Mouse (Mus musculus) liver, adult 2 months (tissue): ENCODE results near the gene Bak1. TPM values are rescaled to one million over a fixed set of nuclear protein-coding genes. Genes with fewer than 3 reads are reported as not detected.
A peak's percentile ranks its signal among the peaks of the same experiment; 100 is the strongest.

Source experiments
- DNase-seq: peaks from one replicate; pipeline ENCODE4 v3.0.0-alpha.2; 2011; ENCODE audit warnings: low read depth, low spot score; ENCODE audit errors: extremely low read depth
- H3K27ac ChIP-seq: fragments of 200-500 bp; replicated peaks from 2 replicates; pipeline ENCODE4 v1.5.1; 2012; ENCODE audit warnings: low read depth, mild to moderate bottlenecking, control low read depth, inconsistent platforms, low read length; ENCODE audit not compliant: insufficient read depth
- H3K27me3 ChIP-seq: fragments of 200-500 bp; 2 replicates; pipeline ENCODE4 v1.6.1; 2012; ENCODE audit warnings: mild to moderate bottlenecking, moderate library complexity, low read length, inconsistent platforms; ENCODE audit not compliant: control insufficient read depth, insufficient read depth
- H3K36me3 ChIP-seq: fragments of 200-500 bp; 2 replicates; pipeline ENCODE4 v1.6.1; 2012; ENCODE audit warnings: low read length, inconsistent platforms; ENCODE audit not compliant: control insufficient read depth, insufficient read depth
- H3K4me1 ChIP-seq: fragments of 200-500 bp; 2 replicates; pipeline ENCODE4 v1.6.1; 2011; ENCODE audit warnings: low read length; ENCODE audit not compliant: control insufficient read depth, insufficient read depth
- H3K4me3 ChIP-seq: fragments of 200-500 bp; 2 replicates; pipeline ENCODE4 v1.5.1; 2011; ENCODE audit warnings: low read depth, mild to moderate bottlenecking, control low read depth, low read length, moderate library complexity; ENCODE audit not compliant: insufficient read depth
- H3K79me2 ChIP-seq: fragments of 200-500 bp; 2 replicates; pipeline ENCODE4 v1.6.1; 2012; ENCODE audit warnings: inconsistent platforms, mild to moderate bottlenecking, low read length, moderate library complexity; ENCODE audit not compliant: control insufficient read depth, insufficient read depth
- H3K9ac ChIP-seq: fragments of 200-500 bp; 2 replicates; pipeline ENCODE4 v1.6.1; 2012; ENCODE audit warnings: low read depth, mild to moderate bottlenecking, control low read depth, inconsistent platforms, low read length
- CTCF ChIP-seq: fragments of 200-500 bp; IDR thresholded peaks from 2 replicates; pipeline ENCODE4 v1.5.1; 2011; ENCODE audit warnings: low read depth, low read length, control low read depth
- POLR2A ChIP-seq: fragments of 200-500 bp; IDR thresholded peaks from 2 replicates; pipeline ENCODE4 v1.6.1; 2011; ENCODE audit warnings: low read length, control low read depth; ENCODE audit not compliant: insufficient read depth; ENCODE audit errors: extremely low read depth
- WGBS: fragments of 180-500 bp; shearing (Covaris S2); methylation state at CpG from one replicate; pipeline ENCODE4 v1.1.7; 2018; 5-methylcytosine and 5-hydroxymethylcytosine counted together
- polyA plus RNA-seq: library from polyadenylated mRNA; depleted of rRNA; stranded (reverse); fragments of >200 nt; gene quantifications from 2 replicates; pipeline ENCODE4 v1.2.3, GENCODE M21; 2012
- total RNA-seq: library from RNA; depleted of rRNA; stranded (reverse); fragments of >200 nt; gene quantifications from 2 replicates; pipeline ENCODE4 v1.2.3, GENCODE M21; 2014

The Bak1 gene
- total and polyA plus RNA-seq, 2 experiments: 5.1 to 21.6 TPM

GRCm38 (mm10) chr17:27040304-27041045, 11.7 kb upstream of the Bak1 start:
- no peaks in the 10 kb centered on the region for H3K79me2 ChIP-seq
- H3K27me3 ChIP-seq: no peaks in the 10 kb centered on the region
- DNase-seq: no peak
- H3K36me3 ChIP-seq: no peaks in the 10 kb centered on the region
- H3K4me1 ChIP-seq: no peaks in the 10 kb centered on the region
- no peak overlapping the region for H3K27ac ChIP-seq
- no peak for TF ChIP-seq POLR2A
- TF ChIP-seq CTCF: no peak
- WGBS: 48% methylated on average over 20 of the region's 20 CpGs
- no peak overlapping the region for H3K4me3 ChIP-seq
- no peak overlapping the region for H3K9ac ChIP-seq

- TF ChIP-seq POLR2A (no peak), CTCF (no peak)
- Histone ChIP-seq H3K9ac (no peak overlapping the region), H3K4me3 (no peak overlapping the region), H3K27ac (no peak overlapping the region), H3K27me3 (no peaks in the 10 kb centered on the region), H3K4me1 (no peaks in the 10 kb centered on the region), H3K36me3 (no peaks in the 10 kb centered on the region), H3K79me2 (no peaks in the 10 kb centered on the region)
- DNase-seq: no peak
- 75% methylated on average over 10 of the region's 10 CpGs for WGBS
Measured at GRCm38 (mm10) chr17:27039432-27040102, 10.8 kb upstream of the Bak1 start.

- TF ChIP-seq CTCF (no peak), POLR2A (no peak)
- H3K36me3 ChIP-seq: no peaks in the 10 kb centered on the region
- no peaks in the 10 kb centered on the region for H3K79me2 ChIP-seq
- H3K9ac ChIP-seq: no peak overlapping the region
- H3K4me1 ChIP-seq: no peaks in the 10 kb centered on the region
- 65% methylated on average over 18 of the region's 18 CpGs for WGBS
- H3K27ac ChIP-seq: no peak overlapping the region
- H3K4me3 ChIP-seq: peak overlapping the region; percentile 35
- H3K27me3 ChIP-seq: no peaks in the 10 kb centered on the region
- no peak for DNase-seq
Measured at GRCm38 (mm10) chr17:27038335-27039050, 9.7 kb upstream of the Bak1 start.

- Histone ChIP-seq H3K4me1 (peaks cover 2% of the 10 kb centered on the region; the same call in 1 of the 2 replicates), H3K9ac (no peak overlapping the region), H3K79me2 (no peaks in the 10 kb centered on the region), H3K27me3 (no peaks in the 10 kb centered on the region), H3K36me3 (no peaks in the 10 kb centered on the region), H3K4me3 (no peak overlapping the region), H3K27ac (no peak overlapping the region)
- no peak for DNase-seq
- TF ChIP-seq CTCF: no peak
- TF ChIP-seq POLR2A: no peak
- WGBS: 77% methylated on average over 7 of the region's 7 CpGs
Measured at GRCm38 (mm10) chr17:27036465-27036864, 7.7 kb upstream of the Bak1 start.

- peak; percentile 50 for DNase-seq
- Histone ChIP-seq H3K27ac (no peak overlapping the region), H3K9ac (no peak overlapping the region), H3K4me3 (no peak overlapping the region), H3K27me3 (no peaks in the 10 kb centered on the region), H3K36me3 (no peaks in the 10 kb centered on the region), H3K4me1 (peaks cover 2% of the 10 kb centered on the region; the same call in 1 of the 2 replicates), H3K79me2 (no peaks in the 10 kb centered on the region)
- TF ChIP-seq POLR2A (no peak), CTCF (peak; percentile 91)
- WGBS: 2% methylated on average over 14 of the region's 14 CpGs
Measured at GRCm38 (mm10) chr17:27032869-27033268, 4.1 kb upstream of the Bak1 start.
